Mouse (Mus musculus): ENCODE results near the gene Vat1l.

GRCm38 (mm10) chr8:114164444-114165096 lies 40.8 kb upstream of the Vat1l start:
- TF ChIP-seq CTCF (IDR thresholded peaks at IDR 0.05; ENCODE audit: low read depth) (no peak), EP300 (IDR thresholded peaks at IDR 0.05; ENCODE audit: low read depth) (no peak)
